Mouse (Mus musculus): ENCODE measurements at regions not wholly inside any gene's neighbourhood (a gene's known extent, or its start where the extent isn't known, plus 50 kb on each side); places are given as distances from the start of the nearest gene placed in this dataset.

- Histone ChIP-seq H3K4me1 (ENCODE audit: control insufficient read depth in 1 of 2, insufficient read depth in 2 of 2) (no peaks in the 10 kb centered on the region), H3K4me2 (ENCODE audit: insufficient read depth, low read depth, poor library complexity, severe bottlenecking) (no peak overlapping the region), H3K9me3 (replicated peaks; ENCODE audit: low read length) (peaks cover 55% of the 10 kb centered on the region), H3K4me3 (replicated peaks in 1 of 3; ENCODE audit: low read depth in 2 of 3, low read length in 2 of 3, poor library complexity in 1 of 3) (no peak overlapping the region), H3K36me3 (replicated peaks in 1 of 2; ENCODE audit: control insufficient read depth in 1 of 2, insufficient read depth in 1 of 2, low read length in 1 of 2) (no peaks in the 10 kb centered on the region), H3K9ac (ENCODE audit: insufficient read depth, low read depth) (no peak overlapping the region), H3K79me2 (replicated peaks; ENCODE audit: control insufficient read depth, extremely low read depth, insufficient read depth, poor library complexity, severe bottlenecking) (no peaks in the 10 kb centered on the region), H3K27me3 (replicated peaks) (no peaks in the 10 kb centered on the region), H3K27ac (ENCODE audit: insufficient read depth, low read depth) (no peak overlapping the region)
- in situ Hi-C loops (cut with MboI; ENCODE audit: low pct_ligation_motif_present, low pct_unique_long_range_greater_than_20kb, low sequenced_read_pairs) (no loop called here), dilution Hi-C loops (cut with MboI; ENCODE audit: extremely low pct_ligation_motif_present, extremely low pct_unique_long_range_greater_than_20kb, low sequenced_read_pairs) (no loop called here)
- no peak for DNase-seq (ENCODE audit: extremely low read depth)
- TF ChIP-seq NRF1 (IDR thresholded peaks at IDR 0.05; ENCODE audit: low read depth, low read length) (no peak), ZNF384 (IDR thresholded peaks at IDR 0.05; ENCODE audit: low read depth, low read length) (no peak), CHD2 (IDR thresholded peaks at IDR 0.05; ENCODE audit: low read length) (no peak), E2F4 (IDR thresholded peaks at IDR 0.05; ENCODE audit: insufficient replicate concordance, low read depth, low read length) (no peak), KAT2A (IDR thresholded peaks at IDR 0.05; ENCODE audit: insufficient replicate concordance, low read length) (no peak)
These were observed 86.0 kb upstream of the Gbe1 start for GRCm38 (mm10) chr16:70227601-70228226.

DNA sequence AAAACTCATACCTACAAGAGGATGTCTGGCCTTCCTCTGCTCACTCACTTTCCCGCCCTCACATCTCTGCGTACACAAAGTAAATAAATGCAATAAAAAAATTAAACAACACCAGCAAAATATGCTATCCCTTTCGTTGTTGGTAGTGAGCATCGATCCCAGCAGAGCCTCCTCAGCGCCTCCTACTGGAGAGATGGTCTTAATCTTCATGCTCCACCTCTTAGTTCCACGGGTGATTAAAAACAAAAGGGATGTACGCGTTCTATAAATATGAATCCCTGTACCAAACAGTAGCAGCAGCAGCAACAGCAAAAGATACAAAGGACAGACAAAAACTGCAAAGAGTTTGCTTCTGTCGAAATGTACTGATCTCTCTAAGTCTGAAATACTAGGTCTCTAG is 81.0 kb upstream of the Gbe1 start:
- Histone ChIP-seq H3K79me2 (replicated peaks; ENCODE audit: control insufficient read depth, extremely low read depth, insufficient read depth, poor library complexity, severe bottlenecking) (no peaks in the 10 kb centered on the region; the same call in 1 of the 2 replicates), H3K4me1 (ENCODE audit: control insufficient read depth in 1 of 2, insufficient read depth in 2 of 2) (no peaks in the 10 kb centered on the region), H3K27me3 (replicated peaks) (no peaks in the 10 kb centered on the region), H3K9ac (ENCODE audit: insufficient read depth, low read depth) (no peak overlapping the region), H3K36me3 (replicated peaks in 1 of 2; ENCODE audit: control insufficient read depth in 1 of 2, insufficient read depth in 1 of 2, low read length in 1 of 2) (no peaks in the 10 kb centered on the region), H3K4me3 (replicated peaks in 1 of 3; ENCODE audit: low read depth in 2 of 3, low read length in 2 of 3, poor library complexity in 1 of 3) (no peak overlapping the region), H3K27ac (ENCODE audit: insufficient read depth, low read depth) (no peak overlapping the region), H3K4me2 (ENCODE audit: insufficient read depth, low read depth, poor library complexity, severe bottlenecking) (no peak overlapping the region), H3K9me3 (replicated peaks; ENCODE audit: low read length) (peaks cover 59% of the 10 kb centered on the region)
- TF ChIP-seq SMC3 (IDR thresholded peaks at IDR 0.05; ENCODE audit: low read depth, low read length) (no peak), TCF12 (IDR thresholded peaks at IDR 0.05; ENCODE audit: low read depth, low read length) (no peak), MYC (IDR thresholded peaks at IDR 0.05; ENCODE audit: low read depth, low read length) (no peak), ZKSCAN1 (IDR thresholded peaks at IDR 0.05; ENCODE audit: borderline replicate concordance, low read depth, low read length) (no peak), JUN (IDR thresholded peaks at IDR 0.05; ENCODE audit: insufficient read depth, low read depth, low read length) (no peak), ZC3H11A (IDR thresholded peaks at IDR 0.05; ENCODE audit: low read depth, low read length) (no peak), GABPA (IDR thresholded peaks at IDR 0.05; ENCODE audit: insufficient replicate concordance, low read depth, low read length) (no peak)
- dilution Hi-C loops (cut with MboI; ENCODE audit: extremely low pct_ligation_motif_present, extremely low pct_unique_long_range_greater_than_20kb, low sequenced_read_pairs) = no loop called here
- in situ Hi-C loops (cut with MboI; ENCODE audit: low pct_ligation_motif_present, low pct_unique_long_range_greater_than_20kb, low sequenced_read_pairs) = no loop called here
- DNase-seq (ENCODE audit: extremely low read depth) = no peak

- Histone ChIP-seq H3K4me3 (replicated peaks in 1 of 3; ENCODE audit: low read depth in 2 of 3, low read length in 2 of 3, poor library complexity in 1 of 3) (no peak overlapping the region), H3K4me1 (ENCODE audit: control insufficient read depth in 1 of 2, insufficient read depth in 2 of 2) (no peaks in the 10 kb centered on the region), H3K9ac (ENCODE audit: insufficient read depth, low read depth) (no peak overlapping the region), H3K36me3 (replicated peaks in 1 of 2; ENCODE audit: control insufficient read depth in 1 of 2, insufficient read depth in 1 of 2, low read length in 1 of 2) (no peaks in the 10 kb centered on the region), H3K79me2 (replicated peaks; ENCODE audit: control insufficient read depth, extremely low read depth, insufficient read depth, poor library complexity, severe bottlenecking) (no peaks in the 10 kb centered on the region; the same call in 1 of the 2 replicates), H3K4me2 (ENCODE audit: insufficient read depth, low read depth, poor library complexity, severe bottlenecking) (no peak overlapping the region), H3K27ac (ENCODE audit: insufficient read depth, low read depth) (no peak overlapping the region), H3K9me3 (replicated peaks; ENCODE audit: low read length) (peaks cover 62% of the 10 kb centered on the region), H3K27me3 (replicated peaks) (no peaks in the 10 kb centered on the region)
- in situ Hi-C loops (cut with MboI; ENCODE audit: low pct_ligation_motif_present, low pct_unique_long_range_greater_than_20kb, low sequenced_read_pairs) (no loop called here), dilution Hi-C loops (cut with MboI; ENCODE audit: extremely low pct_ligation_motif_present, extremely low pct_unique_long_range_greater_than_20kb, low sequenced_read_pairs) (no loop called here)
- DNase-seq (ENCODE audit: extremely low read depth) = no peak
- TF ChIP-seq MAX (IDR thresholded peaks at IDR 0.05; ENCODE audit: low read length) = no peak
- TF ChIP-seq CTCF (conservative IDR thresholded peaks at IDR 0.05 in 1 of 2, IDR thresholded peaks at IDR 0.05 in 1 of 2; ENCODE audit: low read depth in 2 of 2, low read length in 2 of 2) = no peak
- no peak for TF ChIP-seq E2F4 (IDR thresholded peaks at IDR 0.05; ENCODE audit: insufficient replicate concordance, low read depth, low read length)
- no peak for TF ChIP-seq MYC (IDR thresholded peaks at IDR 0.05; ENCODE audit: low read depth, low read length)
- TF ChIP-seq MEF2A (IDR thresholded peaks at IDR 0.05; ENCODE audit: borderline replicate concordance, low read depth, low read length) = no peak
- no peak for TF ChIP-seq EP300 (IDR thresholded peaks at IDR 0.05; ENCODE audit: low read length)
- TF ChIP-seq ELF1 (IDR thresholded peaks at IDR 0.05; ENCODE audit: low read depth, low read length) = no peak
- no peak for TF ChIP-seq USF2 (conservative IDR thresholded peaks at IDR 0.05; ENCODE audit: low read depth, low read length)
- no peak for TF ChIP-seq TCF12 (IDR thresholded peaks at IDR 0.05; ENCODE audit: low read depth, low read length)
- TF ChIP-seq ZNF384 (IDR thresholded peaks at IDR 0.05; ENCODE audit: low read depth, low read length) = no peak
- no peak for TF ChIP-seq BHLHE40 (IDR thresholded peaks at IDR 0.05; ENCODE audit: low read depth, low read length)
- no peak for TF ChIP-seq IRF4 (IDR thresholded peaks at IDR 0.05; ENCODE audit: low read depth, low read length)
- no peak for TF ChIP-seq CHD1 (IDR thresholded peaks at IDR 0.05; ENCODE audit: low read depth, low read length)
- no peak for TF ChIP-seq MAZ (IDR thresholded peaks at IDR 0.05; ENCODE audit: low read depth, low read length)
- no peak for TF ChIP-seq RAD21 (IDR thresholded peaks at IDR 0.05; ENCODE audit: low read depth, low read length)
- TF ChIP-seq ZC3H11A (IDR thresholded peaks at IDR 0.05; ENCODE audit: low read depth, low read length) = no peak
- TF ChIP-seq KAT2A (IDR thresholded peaks at IDR 0.05; ENCODE audit: insufficient replicate concordance, low read length) = no peak
These were observed 78.6 kb upstream of the Gbe1 start for GRCm38 (mm10) chr16:70235189-70235588.

Measured in CH12.LX (cell line).